Mouse (Mus musculus) urinary bladder, postnatal 36 days (tissue): ENCODE measurements around the gene Erc2.

ENCODE experiments used
- DNase-seq, 2 experiments: peaks; one replicate each; pipeline ENCODE4 v3.0.0; 2022; ENCODE audit warnings: low spot score in 2 of 2, mixed read lengths in 1 of 2

The Erc2 gene

DNA sequence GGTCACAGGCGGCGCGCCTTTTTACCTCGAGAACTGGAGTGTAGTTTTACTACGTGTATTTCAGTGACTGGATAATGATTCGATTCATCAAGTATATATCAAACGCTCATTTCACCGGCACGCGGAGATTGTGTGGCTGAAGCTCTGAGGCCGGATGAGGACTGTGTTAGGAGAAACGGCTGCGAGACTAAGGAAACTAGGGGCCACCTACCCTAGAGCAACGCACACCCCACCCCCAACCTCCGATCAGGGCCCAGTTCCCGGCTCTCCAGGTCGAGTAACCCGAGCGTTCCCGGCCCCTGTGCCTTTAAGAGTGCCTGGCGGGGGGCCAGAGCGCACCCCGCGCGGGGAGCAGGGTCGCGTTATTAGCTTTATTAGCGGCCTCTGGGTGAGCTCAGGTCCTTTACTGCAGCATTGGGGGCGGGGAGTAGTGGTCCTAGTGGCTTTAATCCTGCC is 884.2 kb downstream of the Erc2 start:
- peak; percentile 52 to 61 for DNase-seq

- no peak for DNase-seq
Observed at GRCm38 (mm10) chr14:28507011-28507410, 884.8 kb downstream of the Erc2 start.

GRCm38 (mm10) chr14:28507471-28507870 is 885.2 kb downstream of the Erc2 start:
- DNase-seq: peak; percentile 73 to 77

DNA sequence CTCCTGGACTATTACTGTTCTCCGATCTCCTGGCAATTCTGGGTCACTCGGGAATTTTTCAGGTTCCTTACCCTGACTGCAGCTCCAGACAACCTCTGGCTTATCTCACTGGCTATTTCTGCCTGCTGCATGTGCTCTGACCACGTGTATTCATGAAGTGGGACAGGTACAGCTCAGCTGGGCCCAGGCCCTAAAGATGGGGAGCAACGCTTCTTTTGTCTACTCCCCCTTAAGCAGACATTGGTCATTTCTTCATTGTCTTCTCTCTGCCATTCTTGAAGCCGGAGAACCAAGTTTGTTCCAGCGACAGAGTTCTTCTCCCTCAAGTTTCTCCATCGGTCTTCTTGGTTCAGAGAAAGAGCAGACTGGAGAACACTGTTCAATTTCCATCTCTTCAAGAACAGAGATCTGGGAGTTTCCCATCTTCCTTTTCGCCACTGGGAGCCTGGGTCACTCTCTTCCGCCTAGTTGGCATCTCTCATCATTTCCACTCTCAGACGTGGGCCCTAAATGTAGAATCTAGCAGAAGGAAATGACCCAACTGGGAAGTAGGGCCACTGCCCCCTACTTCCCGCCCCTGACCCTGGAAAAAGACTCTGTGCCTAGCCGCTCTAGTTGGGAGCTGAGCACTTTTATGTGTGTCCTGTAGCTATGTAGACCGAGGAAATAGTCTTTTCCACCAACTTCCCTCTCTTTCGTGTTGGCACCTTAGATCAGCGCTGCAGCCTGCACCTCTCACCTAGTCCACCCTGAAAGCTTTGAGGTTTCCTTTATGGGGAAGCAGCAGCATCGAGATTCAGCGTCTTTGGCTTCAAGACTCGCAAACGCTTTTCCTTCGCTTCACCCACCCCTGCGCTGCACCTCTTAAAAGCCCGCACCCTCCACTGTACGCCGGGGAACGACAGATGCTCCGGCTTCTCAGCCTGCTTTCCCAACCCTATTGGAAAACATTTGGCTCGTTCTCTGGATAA is 886.3 kb downstream of the Erc2 start:
- no peak for DNase-seq

DNA sequence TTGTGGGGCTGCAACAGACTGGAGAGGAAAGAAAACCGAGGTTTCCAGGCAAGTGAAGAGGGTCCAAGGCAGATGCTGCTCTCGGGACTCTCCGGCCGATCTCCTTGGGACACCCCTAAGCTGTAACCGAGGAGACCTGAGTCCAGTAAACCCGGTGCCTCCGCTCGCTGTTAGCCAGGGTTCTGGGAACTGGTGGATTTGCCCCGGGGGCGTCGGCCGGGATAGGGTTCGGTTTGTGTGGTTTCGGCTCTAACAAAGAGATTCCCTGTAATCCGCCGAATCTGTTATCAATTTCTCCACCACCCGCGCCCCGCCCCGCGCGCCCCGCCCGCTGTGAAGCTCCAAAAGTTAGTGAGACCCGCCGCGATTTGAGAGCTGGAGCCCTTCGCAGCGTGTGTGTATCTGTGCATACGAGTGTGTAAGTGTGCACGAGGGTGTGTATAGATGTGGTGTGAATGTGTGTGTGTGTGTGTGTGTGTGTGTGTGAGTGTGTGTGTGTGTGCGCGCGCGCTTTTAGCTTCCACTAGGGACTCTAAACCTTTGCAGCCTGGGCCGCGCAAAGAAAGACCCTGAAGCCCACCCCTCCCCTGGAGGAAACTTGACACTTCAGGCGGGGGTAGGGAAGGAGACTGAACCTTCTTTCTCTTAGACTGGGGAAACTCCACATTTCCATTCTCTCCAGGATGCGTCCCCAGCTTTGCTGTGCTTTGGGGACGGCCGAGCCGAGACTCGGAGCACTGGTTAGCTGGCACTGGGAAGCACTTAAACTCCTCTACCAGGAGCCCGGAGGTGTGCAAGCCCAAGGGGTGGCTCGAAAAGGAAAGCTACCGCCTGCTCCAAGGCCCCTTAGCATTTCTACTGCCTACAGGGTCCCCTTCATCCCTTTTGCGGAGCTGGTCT is 887.5 kb downstream of the Erc2 start:
- DNase-seq: peak; percentile 51 to 54

DNA sequence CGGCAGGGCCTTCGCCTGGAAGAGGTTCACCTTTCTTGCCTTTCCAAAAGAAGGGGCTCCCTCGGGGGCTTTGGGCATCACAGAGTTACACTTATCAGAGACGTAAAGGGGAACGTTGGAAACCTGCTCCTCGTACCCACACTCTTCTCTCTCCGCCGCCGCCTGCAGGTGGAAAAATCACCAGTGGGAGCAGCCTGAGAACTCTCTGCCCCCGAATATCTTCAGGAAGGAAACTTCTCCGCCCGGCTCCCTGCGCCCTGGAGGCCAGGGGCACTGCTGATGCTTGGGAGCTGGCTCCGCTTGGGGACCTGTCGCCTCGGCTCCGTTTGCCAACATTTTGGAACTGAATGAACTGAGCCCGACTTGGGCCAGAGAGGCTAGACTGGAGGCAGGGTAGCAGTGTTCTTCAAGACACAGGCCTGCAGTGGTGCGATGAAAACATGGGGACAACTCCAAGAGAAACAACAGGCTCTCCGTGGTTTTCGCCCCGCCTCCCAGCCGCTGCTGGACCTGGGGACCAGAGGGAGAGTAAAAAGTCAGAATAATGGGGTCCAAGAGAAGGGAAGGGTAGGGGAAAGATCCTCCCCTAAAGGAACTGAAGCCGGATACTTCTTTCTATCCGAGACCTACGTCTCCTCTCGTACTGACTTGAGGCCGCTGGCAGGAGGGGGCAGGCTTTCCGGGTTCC is 888.3 kb downstream of the Erc2 start:
- peak; percentile 25 to 27 for DNase-seq

DNA sequence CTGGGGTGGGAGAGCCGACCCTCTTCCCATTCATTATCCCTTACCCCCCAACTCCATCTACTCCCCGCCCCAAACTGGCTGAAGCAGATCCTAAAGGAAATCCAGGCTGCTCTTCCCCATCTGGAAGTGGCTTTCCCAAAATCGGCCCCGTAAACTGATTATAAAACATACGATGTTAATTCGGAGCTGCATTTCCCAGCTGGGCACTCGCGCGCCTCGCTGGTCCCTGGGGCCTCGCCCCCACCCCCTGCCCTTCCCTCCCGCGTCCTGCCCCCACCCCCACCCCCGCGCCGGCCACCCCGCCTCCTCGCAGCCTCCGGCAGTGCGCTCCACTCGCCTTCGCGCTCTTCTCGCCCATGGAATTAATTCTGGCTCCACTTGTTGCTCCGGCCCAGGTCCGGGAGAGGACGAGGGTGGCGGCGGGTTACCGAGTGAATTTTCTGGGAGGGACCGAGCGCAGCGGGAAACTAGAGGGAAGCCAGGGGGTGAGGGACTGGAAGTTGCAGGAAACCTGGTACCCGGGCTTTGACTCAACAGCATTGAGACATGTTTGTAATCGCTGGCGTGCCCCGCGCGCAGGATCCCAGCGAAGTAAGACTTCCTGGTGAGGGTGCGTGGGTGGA is 888.9 kb downstream of the Erc2 start:
- peak; percentile 31 to 38 for DNase-seq

GRCm38 (mm10) chr14:28512805-28513590 is 890.8 kb downstream of the Erc2 start:
- no peak for DNase-seq

DNA sequence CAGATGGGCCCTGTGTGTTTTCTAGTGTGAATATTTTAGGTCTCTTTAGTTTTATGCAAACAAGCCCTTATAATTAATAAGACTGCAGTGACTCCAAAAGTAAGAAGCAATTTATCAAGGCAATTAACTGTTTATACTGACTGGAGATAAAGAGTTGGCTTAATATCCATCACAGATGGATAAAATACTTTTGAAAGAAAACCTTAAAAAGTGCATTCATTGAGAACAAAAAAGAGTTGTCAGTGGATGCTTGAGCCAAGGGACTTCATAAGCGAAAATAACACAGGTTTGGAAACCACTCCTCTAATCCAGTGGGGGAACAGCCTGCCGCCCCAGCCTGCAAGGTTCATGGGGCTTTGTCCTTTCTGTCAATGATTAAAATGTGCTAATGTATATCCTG is 891.9 kb downstream of the Erc2 start:
- DNase-seq: no peak

- DNase-seq: no peak
Observed at GRCm38 (mm10) chr14:28515331-28515730, 893.1 kb downstream of the Erc2 start.

- DNase-seq: no peak
Observed at GRCm38 (mm10) chr14:28517631-28518560, 895.7 kb downstream of the Erc2 start.

- no peak for DNase-seq
Observed at GRCm38 (mm10) chr14:28521106-28521505, 898.9 kb downstream of the Erc2 start.

DNA sequence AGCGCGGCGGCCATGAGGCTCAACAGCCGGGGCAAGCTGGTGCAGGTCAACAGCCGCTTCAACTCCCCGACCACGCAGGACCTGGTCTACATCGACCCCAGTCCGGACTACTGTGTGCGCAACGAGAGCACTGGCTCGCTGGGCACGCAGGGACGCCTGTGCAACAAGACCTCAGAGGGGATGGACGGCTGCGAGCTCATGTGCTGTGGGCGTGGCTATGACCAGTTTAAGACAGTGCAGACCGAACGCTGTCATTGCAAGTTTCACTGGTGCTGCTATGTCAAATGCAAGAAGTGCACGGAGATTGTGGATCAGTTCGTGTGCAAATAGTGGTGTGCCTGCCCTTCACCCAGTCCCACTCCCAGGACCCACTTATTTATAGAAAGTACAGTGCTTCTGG is 900.4 kb downstream of the Erc2 start:
- no peak for DNase-seq

DNA sequence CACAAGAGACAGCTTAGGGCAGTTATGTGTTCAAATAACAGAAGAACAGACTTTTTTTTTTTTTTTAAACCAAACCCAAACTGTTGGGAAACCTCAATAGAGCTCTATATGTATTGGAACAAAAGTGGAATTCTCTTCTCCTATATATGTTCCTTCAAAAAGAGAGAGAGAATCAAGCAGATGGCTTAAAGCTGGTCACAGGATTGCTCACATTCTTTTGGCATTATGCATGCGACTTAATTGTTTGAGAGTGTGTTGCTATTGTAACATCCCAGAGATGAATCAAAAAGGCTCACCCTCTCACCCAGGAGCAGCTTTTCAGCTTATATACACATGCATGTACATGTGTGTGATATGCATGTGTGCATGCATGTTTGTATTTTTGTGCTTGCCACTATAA is 903.3 kb downstream of the Erc2 start:
- DNase-seq: no peak
